Mouse (Mus musculus): Measurements from ENCODE around the gene Cmpk1.

GRCm38 (mm10) chr4:114941311-114941710 lies 45.7 kb downstream of the Cmpk1 start:
- no peak for TF ChIP-seq POLR2A (IDR thresholded peaks at IDR 0.05; ENCODE audit: borderline replicate concordance, extremely low read depth, low read depth, low read length)
- no peak for TF ChIP-seq CTCF (IDR thresholded peaks at IDR 0.05; ENCODE audit: insufficient read depth, low read length)

Measured in lung, adult 2 months (tissue).